Mouse (Mus musculus) heart, adult 2 months (tissue): ENCODE measurements around the gene Porcn. TPM values are rescaled to one million over a fixed set of nuclear protein-coding genes. Genes with fewer than 3 reads are reported as not detected.

ENCODE experiments used
- DNase-seq, 2 experiments: peaks; one replicate each; pipeline ENCODE4 v3.0.0; 2021
- H3K27ac ChIP-seq: fragments of 200-600 bp; 2 replicates; pipeline ENCODE4 v1.8.1; 2022
- H3K27me3 ChIP-seq: fragments of 200-500 bp; 2 replicates; pipeline ENCODE4 v1.6.1; 2012; ENCODE audit warnings: mild to moderate bottlenecking, low read length, inconsistent platforms, mixed read lengths; ENCODE audit not compliant: control insufficient read depth, insufficient read depth
- H3K36me3 ChIP-seq: fragments of 200-500 bp; 2 replicates; pipeline ENCODE4 v1.6.1; 2012; ENCODE audit warnings: low read length, inconsistent platforms; ENCODE audit not compliant: control insufficient read depth, insufficient read depth
- H3K4me1 ChIP-seq: fragments of 200-500 bp; 2 replicates; pipeline ENCODE4 v1.6.1; 2011; ENCODE audit warnings: low read length; ENCODE audit not compliant: control insufficient read depth, insufficient read depth
- H3K4me3 ChIP-seq: fragments of 200-600 bp; 2 replicates; pipeline ENCODE4 v1.8.1; 2022
- H3K79me2 ChIP-seq: fragments of 200-500 bp; replicated peaks from 2 replicates; pipeline ENCODE4 v1.6.1; 2012; ENCODE audit warnings: mild to moderate bottlenecking, inconsistent platforms, low read length, moderate library complexity, mixed read lengths; ENCODE audit not compliant: control insufficient read depth, insufficient read depth
- H3K9ac ChIP-seq: fragments of 200-500 bp; 2 replicates; pipeline ENCODE4 v1.6.1; 2012; ENCODE audit warnings: low read depth, mild to moderate bottlenecking, control low read depth, inconsistent platforms, low read length, mixed read lengths
- CTCF ChIP-seq: fragments of 200-600 bp; IDR thresholded peaks from 2 replicates; pipeline ENCODE4 v1.8.1; 2022; ENCODE audit warnings: antibody characterized with exemption, mild to moderate bottlenecking, moderate library complexity
- EP300 ChIP-seq: fragments of 200-500 bp; IDR thresholded peaks from 2 replicates; pipeline ENCODE4 v1.6.1; 2011; ENCODE audit warnings: low read depth, low read length, control low read depth; ENCODE audit not compliant: insufficient read depth
- POLR2A ChIP-seq: fragments of 200-500 bp; IDR thresholded peaks from 2 replicates; pipeline ENCODE4 v1.6.1; 2011; ENCODE audit warnings: mild to moderate bottlenecking, low read depth, low read length, control low read depth; ENCODE audit not compliant: insufficient read depth
- WGBS: fragments of 180-500 bp; shearing (Covaris S2); methylation state at CpG from one replicate; pipeline ENCODE4 v1.1.7; 2018; 5-methylcytosine and 5-hydroxymethylcytosine counted together
- intact Hi-C: fragments of 180-260 bp; cut with DNase I; formaldehyde crosslinking; loops from one replicate; pipeline ENCODE4 v1.15.1; 2025
- polyA plus RNA-seq: library from polyadenylated mRNA; depleted of rRNA; stranded (reverse); fragments of >200 nt; gene quantifications from 2 replicates; pipeline ENCODE4 v1.2.3, GENCODE M21; 2012
- total RNA-seq, 2 experiments: library from RNA; stranded (reverse); gene quantifications; 2 replicates each; pipeline ENCODE4 v1.2.3; 2021

Gene Porcn
- total and polyA plus RNA-seq, 3 experiments = 2.3 to 15.8 (median 2.9) TPM

DNA sequence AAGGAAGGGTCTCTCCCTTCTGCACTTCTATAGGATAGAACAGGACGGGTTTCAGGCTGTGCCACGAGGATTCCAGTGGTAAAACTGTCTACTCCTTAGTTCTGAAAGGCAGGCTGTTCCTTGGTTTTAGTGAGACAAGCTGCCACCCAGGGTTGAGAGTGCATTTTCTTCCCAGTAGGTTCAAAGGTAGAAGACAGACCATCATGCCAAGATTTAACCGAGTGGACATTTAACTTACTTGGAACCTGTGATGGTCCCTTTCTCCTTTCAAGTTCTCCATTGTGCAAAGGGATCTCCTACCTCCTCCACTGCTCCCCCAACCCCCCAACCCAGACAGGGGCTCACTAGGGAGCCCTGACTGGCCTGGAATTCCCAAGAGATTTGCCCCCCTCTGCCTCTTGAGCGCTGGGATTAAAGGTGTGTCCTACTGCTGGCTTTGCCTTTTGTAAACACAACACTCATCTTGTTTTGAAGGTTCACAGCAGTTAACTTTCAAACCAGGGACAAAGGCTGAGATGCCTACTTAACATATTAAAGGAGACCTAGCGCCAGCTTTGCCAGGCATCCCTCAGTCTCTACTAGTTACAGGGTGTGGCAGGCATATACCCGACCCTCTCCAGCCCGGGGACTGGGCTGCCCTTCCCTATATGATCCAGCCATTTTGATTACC is 23.3 kb downstream of the Porcn start:
- TF ChIP-seq EP300 (no peak), POLR2A (no peak), CTCF (no peak)
- Histone ChIP-seq H3K4me3 (no peak overlapping the region), H3K27me3 (no peaks in the 10 kb centered on the region), H3K27ac (no peak overlapping the region), H3K4me1 (no peaks in the 10 kb centered on the region), H3K36me3 (no peaks in the 10 kb centered on the region), H3K9ac (no peak overlapping the region), H3K79me2 (no peaks in the 10 kb centered on the region)
- intact Hi-C loops = no loop called here
- no peak for DNase-seq
- 17% methylated on average over 7 of the region's 7 CpGs for WGBS

DNA sequence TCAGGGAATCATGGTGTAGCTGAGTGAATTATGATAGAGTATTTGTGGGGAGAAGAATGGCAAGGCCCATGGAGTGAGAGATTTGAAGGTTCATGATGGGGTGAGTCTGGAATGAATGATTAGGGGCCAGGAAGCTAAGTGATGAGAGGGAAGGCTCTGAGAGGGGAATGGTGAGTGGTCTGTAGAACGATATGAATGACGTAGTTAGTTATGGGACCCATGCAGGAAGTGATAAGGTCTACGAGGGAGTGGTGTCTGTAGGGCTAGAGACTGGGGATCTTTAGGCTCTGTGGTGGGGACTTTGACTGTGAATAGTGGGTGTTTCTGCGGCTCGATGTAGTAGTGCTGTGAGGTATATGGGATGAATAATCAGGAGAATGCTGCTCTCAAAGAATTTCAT is 26.7 kb downstream of the Porcn start:
- H3K27ac ChIP-seq = no peak overlapping the region
- no peaks in the 10 kb centered on the region for H3K79me2 ChIP-seq
- H3K4me3 ChIP-seq = no peak overlapping the region
- no peaks in the 10 kb centered on the region; the same call in 1 of the 2 replicates for H3K4me1 ChIP-seq
- no peak for DNase-seq
- TF ChIP-seq POLR2A (no peak), EP300 (no peak), CTCF (no peak)
- intact Hi-C loops = no loop called here
- H3K36me3 ChIP-seq = no peaks in the 10 kb centered on the region
- H3K9ac ChIP-seq = no peak overlapping the region
- H3K27me3 ChIP-seq = no peaks in the 10 kb centered on the region
- 62% methylated on average over 5 of the region's 5 CpGs for WGBS

DNA sequence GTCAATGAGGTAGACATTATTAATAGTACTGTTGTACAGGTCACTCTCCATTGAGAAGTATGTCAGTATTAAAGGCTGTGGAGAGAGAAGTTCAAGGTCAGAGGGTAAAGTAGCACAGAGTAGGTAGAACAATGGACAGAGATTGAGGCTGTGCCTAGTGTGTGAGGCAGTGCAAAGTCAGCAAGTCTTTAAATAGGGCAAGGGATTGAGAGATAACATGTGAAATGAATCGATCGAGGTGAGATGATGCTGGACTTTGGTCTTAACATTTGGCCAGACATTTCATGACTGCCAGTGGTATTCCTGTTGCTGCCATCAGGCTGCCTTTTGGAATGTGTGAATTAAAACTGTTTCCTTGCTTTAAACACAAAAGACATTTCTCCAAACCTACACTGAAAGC is 27.5 kb downstream of the Porcn start:
- no peaks in the 10 kb centered on the region for H3K79me2 ChIP-seq
- WGBS = 80% methylated on average over 2 of the region's 2 CpGs
- H3K27me3 ChIP-seq = no peaks in the 10 kb centered on the region
- H3K9ac ChIP-seq = no peak overlapping the region
- TF ChIP-seq EP300 (no peak), CTCF (no peak), POLR2A (no peak)
- intact Hi-C loops = no loop called here
- no peak overlapping the region for H3K4me3 ChIP-seq
- H3K27ac ChIP-seq = no peak overlapping the region
- no peaks in the 10 kb centered on the region for H3K36me3 ChIP-seq
- H3K4me1 ChIP-seq = no peaks in the 10 kb centered on the region; the same call in 1 of the 2 replicates
- DNase-seq = no peak

DNA sequence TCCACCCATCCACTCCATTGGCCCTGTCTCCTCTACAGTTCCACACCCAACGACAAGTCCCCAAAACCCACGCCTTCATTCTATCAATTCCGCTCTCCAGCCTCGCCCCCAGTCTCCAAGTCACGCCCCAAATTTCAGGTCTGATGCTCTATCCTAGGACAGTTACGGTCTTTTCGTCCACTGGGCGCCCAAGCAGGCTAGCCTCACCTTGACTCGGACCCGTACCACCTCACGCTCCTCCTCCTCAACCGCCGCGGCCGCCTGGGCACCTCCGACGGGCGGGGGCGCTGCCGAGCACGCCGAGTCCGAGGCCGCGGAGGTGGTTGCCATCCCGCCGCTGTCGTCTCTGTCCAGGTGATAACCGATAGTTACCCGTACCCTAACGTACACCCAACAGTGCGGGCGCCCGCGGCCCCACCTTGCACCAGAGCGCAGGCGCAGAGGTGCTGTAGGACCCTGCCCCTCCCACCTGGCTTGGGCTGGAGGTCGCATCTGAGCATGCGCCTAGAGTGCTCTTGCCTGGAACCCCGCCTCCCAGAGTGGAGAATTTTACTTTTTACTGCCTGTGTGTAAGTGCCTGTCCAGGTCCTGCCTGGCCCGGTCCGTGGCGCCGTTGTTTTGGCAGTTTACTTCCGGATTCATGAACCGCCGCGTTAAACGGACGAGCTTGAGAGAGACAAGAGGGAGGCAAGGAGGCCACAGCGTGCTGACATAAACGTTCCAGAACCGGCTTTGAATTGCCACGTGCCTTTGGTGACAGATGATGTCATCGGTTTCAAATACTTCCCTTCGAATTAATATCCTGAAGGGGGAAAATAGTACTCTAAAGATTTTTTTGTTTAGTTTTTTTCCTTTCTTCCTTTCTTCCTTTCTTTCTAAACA is 30.6 kb downstream of the Porcn start, which contains the start of gene Tbc1d25:
Gene Tbc1d25, minus strand, starts transcription at position 678 of the 882 bp plus-strand sequence.
- Histone ChIP-seq H3K27ac (peak within 1 kb of the TSS; percentile 75), H3K27me3 (no peaks in the 10 kb centered on the region), H3K4me3 (peak within 1 kb of the TSS; percentile 61), H3K4me1 (no peaks in the 10 kb centered on the region; the same call in 1 of the 2 replicates), H3K36me3 (no peaks in the 10 kb centered on the region), H3K9ac (peak within 1 kb of the TSS; percentile 99), H3K79me2 (no peaks in the 10 kb centered on the region)
- peak; percentile 60 for TF ChIP-seq CTCF
- no peak for TF ChIP-seq EP300
- TF ChIP-seq POLR2A = peak; percentile 59
- 18% methylated on average over 56 of the region's 56 CpGs for WGBS
- intact Hi-C loops = loop anchor here (2.0 kb wide), 1 partner anchor 17 kb away; the partner anchor contains the start of gene Ebp
- peak; percentile 84 to 90 for DNase-seq

DNA sequence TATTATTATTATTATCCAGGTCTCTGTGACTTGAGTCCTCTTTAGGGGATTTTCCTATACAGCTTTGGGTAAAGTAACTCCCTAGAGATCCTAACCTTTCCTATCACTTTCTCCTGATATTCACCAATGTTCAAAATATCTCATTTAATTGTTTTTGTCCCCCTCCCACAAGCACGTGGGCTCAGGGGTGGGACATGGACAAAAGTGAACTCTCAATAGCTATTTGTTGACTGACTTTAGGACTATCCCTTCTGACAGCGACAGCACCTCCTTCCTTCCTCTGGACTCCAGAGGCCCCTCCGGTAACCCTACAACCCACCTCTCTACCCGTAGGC is 31.2 kb downstream of the Porcn start:
- DNase-seq = no peak
- H3K36me3 ChIP-seq = no peaks in the 10 kb centered on the region
- H3K4me1 ChIP-seq = no peaks in the 10 kb centered on the region; the same call in 1 of the 2 replicates
- TF ChIP-seq CTCF (no peak), POLR2A (no peak), EP300 (no peak)
- peak overlapping the region; percentile 99 for H3K9ac ChIP-seq
- intact Hi-C loops = no loop called here
- WGBS = 13% methylated on average over 4 of the region's 4 CpGs
- H3K27me3 ChIP-seq = no peaks in the 10 kb centered on the region
- peak overlapping the region; percentile 61 for H3K4me3 ChIP-seq
- H3K79me2 ChIP-seq = no peaks in the 10 kb centered on the region
- H3K27ac ChIP-seq = peak overlapping the region; percentile 75
